Mouse (Mus musculus) forebrain, embryonic 11.5 days (tissue): ENCODE results near the gene Vmo1. TPM values are rescaled to one million over a fixed set of nuclear protein-coding genes. Genes with fewer than 3 reads are reported as not detected.

ENCODE experiments used
- ATAC-seq: fragments of 200-750 bp; cut with Nextera tagmentation; replicated peaks from 2 replicates; pipeline ENCODE4 v1.8.0; 2017; ENCODE audit warnings: moderate TSS enrichment; ENCODE audit not compliant: low FRiP score
- DNase-seq: peaks from one replicate; pipeline ENCODE4 v3.0.0-alpha.2; 2017; ENCODE audit warnings: low spot score
- H3K27ac ChIP-seq: fragments of 300-500 bp; sonication (generic); 2 replicates; pipeline ENCODE4 v1.5.1; 2014; ENCODE audit warnings: low read depth, low read length
- H3K27me3 ChIP-seq: fragments of 300-500 bp; sonication (generic); 2 replicates; pipeline ENCODE4 v1.6.1; 2014; ENCODE audit warnings: mild to moderate bottlenecking, low read length, mixed read lengths; ENCODE audit not compliant: control insufficient read depth, insufficient read depth
- H3K36me3 ChIP-seq: fragments of 300-500 bp; sonication (generic); 2 replicates; pipeline ENCODE4 v1.6.1; 2014; ENCODE audit warnings: mild to moderate bottlenecking, low read length, moderate library complexity, mixed read lengths; ENCODE audit not compliant: control insufficient read depth, insufficient read depth
- H3K4me1 ChIP-seq: fragments of 300-500 bp; sonication (generic); replicated peaks from 2 replicates; pipeline ENCODE4 v1.6.1; 2014; ENCODE audit warnings: low read length, mixed read lengths; ENCODE audit not compliant: control insufficient read depth, insufficient read depth
- H3K4me2 ChIP-seq: fragments of 300-500 bp; sonication (generic); 2 replicates; pipeline ENCODE4 v1.6.1; 2014; ENCODE audit warnings: low read depth, mild to moderate bottlenecking, low read length, moderate library complexity, mixed read lengths; ENCODE audit not compliant: severe bottlenecking
- H3K4me3 ChIP-seq: fragments of 300-500 bp; sonication (generic); 2 replicates; pipeline ENCODE4 v1.5.1; 2014; ENCODE audit warnings: low read depth, low read length
- H3K9ac ChIP-seq: fragments of 300-500 bp; sonication (generic); 2 replicates; pipeline ENCODE4 v1.6.1; 2014; ENCODE audit warnings: low read length
- H3K9me3 ChIP-seq: fragments of 300-500 bp; sonication (generic); 2 replicates; pipeline ENCODE4 v1.6.1; 2016; ENCODE audit warnings: low read length, mixed read lengths; ENCODE audit not compliant: control insufficient read depth
- WGBS: fragments of 180-500 bp; shearing (Covaris S2); extraction: QIAGEN DNeasy Blood & Tissue Kit; methylation state at CpG from one replicate; pipeline ENCODE4 v1.1.7; 2014; 5-methylcytosine and 5-hydroxymethylcytosine counted together
- polyA plus RNA-seq: library from polyadenylated mRNA; unstranded; fragments of >200 nt; fragmentation: Nextera tagmentation; extraction: Ambion mirVana; gene quantifications from 2 replicates; pipeline ENCODE4 v1.2.1, GENCODE M21; 2014

Gene Vmo1
- polyA plus RNA-seq, 1 experiment from 2014 or later = not detected

DNA sequence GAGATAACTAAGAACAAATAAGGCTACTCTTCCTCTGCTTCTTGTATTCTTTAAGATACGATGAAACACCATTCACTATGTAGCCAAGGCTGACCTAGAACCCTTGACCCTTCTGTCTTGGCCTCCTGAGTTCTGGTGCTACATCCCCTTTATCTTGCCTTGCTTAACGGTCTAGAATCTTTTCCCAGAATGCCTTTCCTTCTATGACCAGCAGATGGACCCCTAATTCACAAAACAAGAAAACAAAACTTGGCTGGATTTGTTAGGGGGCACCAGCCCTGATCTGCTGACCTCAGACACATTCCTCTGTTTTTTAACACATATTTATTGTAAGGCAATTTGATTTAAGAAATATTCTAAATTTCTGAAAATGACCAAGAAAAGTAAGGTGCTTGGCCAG lies 1.9 kb upstream of the Vmo1 start:
- Histone ChIP-seq H3K4me2 (no peak overlapping the region), H3K4me3 (no peak overlapping the region), H3K4me1 (0 out of 2 replicates have a peak, but pooled peaks cover 5% of the 10 kb centered on the region), H3K27ac (no peak overlapping the region), H3K9me3 (no peaks in the 10 kb centered on the region), H3K27me3 (peaks cover 2% of the 10 kb centered on the region), H3K36me3 (no peaks in the 10 kb centered on the region), H3K9ac (no peak overlapping the region)
- DNase-seq = no peak
- WGBS = 33% methylated on average over 2 of the region's 2 CpGs
- no peak for ATAC-seq

DNA sequence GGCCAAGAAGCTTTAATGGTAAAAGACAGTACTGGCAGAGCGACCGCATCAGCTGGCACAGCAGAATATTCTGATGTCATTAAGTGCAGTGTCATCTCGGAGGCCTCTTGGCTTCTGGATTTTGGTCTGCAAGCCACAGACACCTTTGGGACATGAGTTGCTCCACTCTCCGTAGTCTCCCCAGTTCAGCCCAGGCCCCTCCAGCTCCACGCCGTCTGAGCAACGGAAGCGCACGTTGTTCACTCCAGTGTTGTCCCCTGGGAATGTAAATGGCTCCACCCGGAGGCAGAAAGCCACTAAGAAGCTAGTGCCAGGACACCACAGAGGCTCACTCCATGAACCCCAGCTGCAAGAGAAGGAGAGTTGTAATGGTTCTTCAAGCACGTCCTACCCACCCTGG lies 896 bp downstream of the Vmo1 start:
- no peak overlapping the region for H3K4me2 ChIP-seq
- WGBS = 60% methylated on average over 11 of the region's 11 CpGs
- no peak overlapping the region for H3K4me3 ChIP-seq
- ATAC-seq = no peak
- no peak overlapping the region for H3K27ac ChIP-seq
- H3K4me1 ChIP-seq = no peaks in the 10 kb centered on the region
- no peak for DNase-seq
- no peaks in the 10 kb centered on the region for H3K9me3 ChIP-seq
- H3K27me3 ChIP-seq = no peaks in the 10 kb centered on the region
- H3K36me3 ChIP-seq = no peaks in the 10 kb centered on the region
- H3K9ac ChIP-seq = no peak overlapping the region

DNA sequence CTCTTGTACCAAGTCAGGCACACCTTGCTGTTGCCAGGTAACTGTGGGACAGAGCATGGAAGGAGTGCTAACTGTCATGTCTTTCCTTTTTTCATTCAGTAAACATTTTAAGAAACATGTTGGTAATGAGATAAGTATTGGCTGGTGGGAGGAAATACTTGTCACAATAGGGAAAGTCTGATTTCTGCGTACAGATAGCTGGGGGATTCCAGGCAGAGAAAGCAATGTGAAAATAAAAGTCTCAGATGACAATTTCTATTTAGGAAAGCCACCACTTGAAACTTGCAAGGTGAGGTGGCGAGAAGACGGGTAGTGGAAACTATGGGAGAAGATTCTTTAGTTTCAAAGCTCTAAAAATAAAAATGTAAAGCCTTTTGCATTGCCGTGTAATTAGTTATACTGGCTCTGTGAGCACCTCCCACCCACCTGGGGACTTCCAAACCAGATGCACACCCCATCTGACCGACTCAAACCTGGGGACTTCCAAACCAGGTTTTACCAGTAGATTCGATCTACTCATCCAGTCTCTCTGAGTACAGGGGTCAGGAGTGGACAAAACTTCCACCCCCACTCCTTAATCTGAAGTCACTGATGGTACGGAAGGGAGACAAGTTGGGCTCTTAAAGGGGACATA lies 1.6 kb downstream of the Vmo1 start:
- no peaks in the 10 kb centered on the region for H3K9me3 ChIP-seq
- no peak overlapping the region for H3K4me3 ChIP-seq
- 83% methylated on average over 7 of the region's 7 CpGs for WGBS
- no peaks in the 10 kb centered on the region for H3K4me1 ChIP-seq
- no peak overlapping the region for H3K4me2 ChIP-seq
- ATAC-seq (no peak), DNase-seq (no peak)
- H3K9ac ChIP-seq = no peak overlapping the region
- no peaks in the 10 kb centered on the region for H3K36me3 ChIP-seq
- H3K27ac ChIP-seq = no peak overlapping the region
- no peaks in the 10 kb centered on the region for H3K27me3 ChIP-seq

DNA sequence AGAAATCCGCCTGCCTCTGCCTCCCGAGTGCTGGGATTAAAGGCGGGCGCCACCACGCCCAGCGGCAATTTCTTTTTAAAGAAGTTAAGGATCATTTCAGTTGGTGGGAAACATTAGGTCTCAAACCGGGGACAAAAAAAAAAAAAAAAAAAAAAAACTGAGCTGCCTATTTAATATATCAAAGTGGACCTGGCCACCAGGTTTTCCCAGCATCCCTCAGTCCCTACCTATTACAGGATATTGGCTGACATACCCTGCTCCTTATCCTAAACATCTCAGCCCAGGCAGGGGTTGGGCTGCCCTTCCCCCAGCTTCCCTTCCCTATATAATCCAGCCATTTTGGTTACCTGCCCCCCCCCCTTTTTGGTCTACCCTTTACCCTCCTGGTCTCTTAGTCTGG lies 2.6 kb downstream of the Vmo1 start:
- WGBS = 88% methylated on average over 7 of the region's 7 CpGs
- ATAC-seq (no peak), DNase-seq (no peak)
- Histone ChIP-seq H3K27ac (no peak overlapping the region), H3K4me1 (no peaks in the 10 kb centered on the region), H3K4me2 (no peak overlapping the region), H3K9ac (no peak overlapping the region), H3K36me3 (no peaks in the 10 kb centered on the region), H3K9me3 (no peaks in the 10 kb centered on the region), H3K4me3 (no peak overlapping the region), H3K27me3 (no peaks in the 10 kb centered on the region)

DNA sequence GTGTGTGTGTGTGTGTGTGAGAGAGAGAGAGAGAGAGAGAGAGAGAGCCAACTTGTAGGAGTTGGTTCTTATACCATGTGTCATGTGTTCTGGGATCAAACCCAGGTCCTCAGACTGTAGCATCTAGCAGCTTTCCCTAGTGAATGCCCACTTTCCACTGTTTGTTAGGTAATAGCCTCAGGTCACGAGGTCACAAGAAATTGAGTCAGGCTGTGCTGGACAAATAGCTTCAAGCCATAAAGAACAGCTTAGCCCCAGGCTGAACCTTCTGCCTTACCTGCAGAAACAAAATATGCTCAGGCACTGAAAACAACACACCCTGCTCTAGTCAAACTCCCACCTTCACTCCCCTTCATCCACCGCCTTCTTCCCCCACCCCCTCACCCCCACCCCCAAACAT lies 3.2 kb downstream of the Vmo1 start:
- no peak overlapping the region for H3K4me2 ChIP-seq
- H3K9ac ChIP-seq = no peak overlapping the region
- H3K27ac ChIP-seq = no peak overlapping the region
- no peak overlapping the region for H3K4me3 ChIP-seq
- DNase-seq (no peak), ATAC-seq (no peak)
- no peaks in the 10 kb centered on the region for H3K9me3 ChIP-seq
- no peaks in the 10 kb centered on the region for H3K27me3 ChIP-seq
- 90% methylated on average over 2 of the region's 2 CpGs for WGBS
- no peaks in the 10 kb centered on the region for H3K36me3 ChIP-seq
- H3K4me1 ChIP-seq = no peaks in the 10 kb centered on the region

DNA sequence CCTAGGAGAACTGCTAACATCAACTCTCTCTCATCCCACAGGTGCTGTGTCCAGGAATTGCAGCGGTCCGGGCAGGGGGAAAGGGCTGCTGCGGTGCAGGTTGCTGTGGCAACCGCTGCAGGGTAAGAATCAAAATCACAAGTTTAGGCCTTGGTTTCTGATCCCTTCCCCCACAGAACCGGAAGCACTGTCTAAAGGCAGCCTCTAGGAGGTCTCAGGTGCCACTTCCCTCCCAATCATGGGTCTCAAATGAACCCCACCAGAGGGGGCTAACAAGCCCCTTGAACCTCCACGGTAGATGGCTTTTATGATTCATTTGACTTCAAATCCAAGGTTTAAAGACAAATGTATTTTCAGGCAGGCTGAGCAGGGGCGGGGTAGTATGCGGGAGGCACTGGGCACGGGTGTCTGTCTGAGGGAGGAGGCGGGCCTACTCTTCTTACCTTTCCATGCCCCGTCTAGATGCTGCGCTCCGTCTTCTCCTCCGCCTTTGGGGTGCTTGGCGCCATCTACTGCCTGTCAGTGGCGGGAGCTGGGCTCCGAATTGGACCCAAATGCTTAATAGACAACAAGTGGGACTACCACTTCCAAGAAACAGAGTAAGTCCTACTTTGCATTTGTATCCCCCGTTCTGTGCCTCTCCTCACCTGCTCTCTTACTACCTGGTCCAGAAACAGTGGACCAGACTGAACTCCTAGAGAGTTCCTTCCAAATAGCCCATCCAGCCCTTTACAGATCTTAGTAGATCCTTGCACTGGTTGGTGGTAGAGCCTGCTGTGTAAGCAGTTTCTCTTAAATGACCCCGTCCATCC lies 4.5 kb downstream of the Vmo1 start:
- H3K4me1 ChIP-seq = no peaks in the 10 kb centered on the region
- H3K4me2 ChIP-seq = peak overlapping the region; percentile 31
- H3K4me3 ChIP-seq = 0 out of 2 replicates have a peak overlapping the region, but pooled peaks have one; percentile 9
- no peaks in the 10 kb centered on the region for H3K27me3 ChIP-seq
- peak; percentile 74 for DNase-seq
- no peak for ATAC-seq
- WGBS = 9% methylated on average over 19 of the region's 19 CpGs
- H3K36me3 ChIP-seq = no peaks in the 10 kb centered on the region
- 0 out of 2 replicates have a peak overlapping the region, but pooled peaks have one; percentile 12 for H3K9ac ChIP-seq
- no peaks in the 10 kb centered on the region for H3K9me3 ChIP-seq
- H3K27ac ChIP-seq = no peak overlapping the region

DNA sequence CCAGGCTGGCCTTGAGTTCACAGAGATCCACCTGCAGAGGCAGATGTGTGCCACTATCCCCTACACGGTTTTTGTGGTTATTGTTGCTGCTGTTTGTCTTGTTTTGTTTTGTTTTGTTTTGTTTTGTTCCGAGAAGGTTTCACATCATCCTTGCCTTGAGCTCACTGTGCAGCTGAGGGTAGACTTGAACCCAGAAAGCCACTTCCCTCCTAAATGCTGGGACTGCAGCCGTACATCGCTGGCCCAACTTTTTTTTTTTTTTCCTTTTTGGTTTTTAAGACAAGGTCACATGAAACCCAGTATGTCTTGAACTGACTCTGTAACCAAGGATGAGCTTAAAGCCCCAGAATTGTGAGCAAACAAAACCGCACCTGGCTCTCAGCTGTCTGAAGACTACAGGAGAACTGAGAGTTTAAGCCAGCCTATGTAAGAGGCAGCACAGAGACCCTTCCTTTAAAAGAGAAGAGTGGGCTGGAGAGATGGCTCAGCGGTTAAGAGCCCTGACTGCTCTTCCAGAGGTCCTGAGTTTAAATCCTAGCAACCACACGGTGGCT lies 7.4 kb downstream of the Vmo1 start:
- no peak overlapping the region for H3K4me2 ChIP-seq
- 81% methylated on average over 7 of the region's 7 CpGs for WGBS
- H3K36me3 ChIP-seq = no peaks in the 10 kb centered on the region
- H3K27ac ChIP-seq = no peak overlapping the region
- no peak for DNase-seq
- H3K4me3 ChIP-seq = no peak overlapping the region
- no peaks in the 10 kb centered on the region for H3K27me3 ChIP-seq
- H3K4me1 ChIP-seq = no peaks in the 10 kb centered on the region
- no peak overlapping the region for H3K9ac ChIP-seq
- H3K9me3 ChIP-seq = no peaks in the 10 kb centered on the region
- no peak for ATAC-seq

DNA sequence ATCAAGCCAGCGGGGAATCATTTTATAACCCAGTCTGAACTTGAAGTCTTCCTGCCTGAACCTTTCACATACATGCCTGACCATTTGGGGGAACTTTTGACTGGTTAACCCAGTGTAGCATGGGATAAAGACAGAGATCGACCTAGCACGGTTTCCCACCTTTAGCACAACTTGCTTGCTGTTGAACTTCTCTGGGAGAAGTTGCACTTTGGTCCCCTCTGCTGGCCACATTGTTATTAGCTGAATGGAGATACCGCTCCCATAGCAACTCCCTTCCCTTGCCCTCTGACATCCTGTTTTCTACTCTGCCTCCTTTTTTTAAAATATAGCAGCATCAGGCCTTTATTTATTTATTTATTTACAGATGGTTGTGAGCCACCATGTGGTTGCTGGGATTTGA lies 8.0 kb downstream of the Vmo1 start:
- no peaks in the 10 kb centered on the region for H3K9me3 ChIP-seq

More for the DNA sequence above, 8.0 kb downstream of the Vmo1 start:
- H3K4me3 ChIP-seq = no peak overlapping the region
- H3K4me2 ChIP-seq = no peak overlapping the region
- H3K27me3 ChIP-seq = no peaks in the 10 kb centered on the region
- no peak overlapping the region for H3K9ac ChIP-seq
- H3K27ac ChIP-seq = no peak overlapping the region
- no peaks in the 10 kb centered on the region for H3K4me1 ChIP-seq
- WGBS = 29% methylated on average over 4 of the region's 4 CpGs
- DNase-seq (peak; percentile 63), ATAC-seq (no peak)
- no peaks in the 10 kb centered on the region for H3K36me3 ChIP-seq
